Mouse (Mus musculus): Measurements from ENCODE around the gene Gnao1. TPM values are rescaled to one million over a fixed set of nuclear protein-coding genes. Genes with fewer than 3 reads are reported as not detected.

Gnao1 gene
- polyA plus RNA-seq (2017; shearing (Covaris generic)), result 0.50 TPM

DNA sequence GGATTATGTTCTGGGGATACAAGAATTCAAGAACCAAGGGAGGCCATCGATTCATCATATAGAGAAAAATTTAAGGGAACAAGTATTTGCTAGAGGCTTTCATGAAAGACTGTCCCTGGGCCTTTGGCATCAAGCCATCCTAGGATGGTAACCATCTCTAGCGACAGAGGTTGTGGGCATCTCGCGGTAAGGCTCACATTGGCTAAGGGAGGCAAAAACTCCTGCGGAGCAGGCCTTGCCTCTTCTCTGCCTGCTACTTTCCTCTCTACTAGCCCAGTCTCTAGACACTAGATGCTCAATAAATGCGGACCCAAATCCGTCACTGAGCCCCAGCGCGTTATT, at the start of gene Gnao1:
Gnao1 (plus strand) TSS at position 281 of the 342 bp plus-strand sequence.

DNA sequence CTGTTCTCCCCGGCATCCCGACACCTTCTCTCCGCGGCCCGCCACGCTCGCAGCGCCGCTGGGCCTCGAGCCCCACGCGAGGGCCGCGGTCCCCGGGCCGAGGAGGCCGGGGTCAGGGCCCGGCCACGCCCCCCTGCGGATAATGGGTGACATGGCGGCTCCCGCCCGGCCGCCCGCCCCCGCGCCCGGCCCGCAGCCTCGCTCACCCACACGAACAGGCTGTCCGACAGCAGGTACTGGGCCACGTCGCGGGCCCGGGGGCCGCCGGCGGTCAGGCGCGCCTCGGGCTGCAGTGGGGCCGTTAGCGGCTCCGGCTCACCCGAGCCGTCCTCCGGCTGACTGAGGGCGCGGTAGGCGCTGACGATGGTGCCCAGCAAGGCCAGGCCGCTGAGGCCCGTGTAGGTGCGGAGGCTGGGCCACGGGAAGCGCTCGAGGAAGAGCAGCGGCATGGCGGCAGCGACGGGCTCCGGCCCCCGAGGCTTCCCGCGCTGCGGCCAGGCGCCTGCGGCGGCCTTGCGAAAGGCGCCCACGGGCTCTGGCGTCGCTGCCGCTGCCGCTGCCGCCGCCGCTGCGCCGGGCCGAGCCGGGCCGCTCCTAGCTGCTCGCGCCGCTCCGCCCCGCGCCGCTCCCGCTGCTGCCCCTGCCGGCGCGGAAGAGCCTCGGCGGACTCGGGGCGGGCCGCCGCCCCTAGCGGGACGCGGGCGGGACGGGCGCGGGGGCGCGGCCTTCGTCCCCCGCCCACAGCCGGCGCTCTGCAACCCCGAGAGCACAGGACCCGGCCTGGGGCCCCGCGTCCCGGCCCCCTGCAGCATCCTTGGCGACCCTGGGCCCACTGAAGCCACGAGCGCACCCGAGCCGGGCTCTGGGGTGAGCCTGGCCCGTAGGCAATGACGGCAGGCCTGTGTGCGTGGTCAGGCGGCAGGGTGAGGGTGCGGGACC, 202.5 kb downstream of the Gnao1 start, which contains the start of gene Amfr:
Amfr (minus strand) TSS at position 830 of the 939 bp plus-strand sequence.

Other genes starting within 250 kb of the Gnao1 start
- gene Amfr, start 202.9 kb downstream of the Gnao1 start, polyA plus RNA-seq (2017; shearing (Covaris generic)), result 134 TPM
- gene Nudt21, start 227.1 kb downstream of the Gnao1 start, polyA plus RNA-seq (2017; shearing (Covaris generic)), result 106 TPM
- 13.2 TPM for gene Ogfod1, start 227.2 kb downstream of the Gnao1 start, polyA plus RNA-seq (2017; shearing (Covaris generic))

Data from effector memory CD4-positive, alpha-beta T cell, adult 5 months (primary cell).